Mouse (Mus musculus): ENCODE measurements around the gene Zfp639. TPM values are rescaled to one million over a fixed set of nuclear protein-coding genes. Genes with fewer than 3 reads are reported as not detected.
A peak's percentile ranks its signal among the peaks of the same experiment; 100 is the strongest.

Zfp639 gene
- polyA plus RNA-seq, 1 experiment, result 19.6 TPM

DNA sequence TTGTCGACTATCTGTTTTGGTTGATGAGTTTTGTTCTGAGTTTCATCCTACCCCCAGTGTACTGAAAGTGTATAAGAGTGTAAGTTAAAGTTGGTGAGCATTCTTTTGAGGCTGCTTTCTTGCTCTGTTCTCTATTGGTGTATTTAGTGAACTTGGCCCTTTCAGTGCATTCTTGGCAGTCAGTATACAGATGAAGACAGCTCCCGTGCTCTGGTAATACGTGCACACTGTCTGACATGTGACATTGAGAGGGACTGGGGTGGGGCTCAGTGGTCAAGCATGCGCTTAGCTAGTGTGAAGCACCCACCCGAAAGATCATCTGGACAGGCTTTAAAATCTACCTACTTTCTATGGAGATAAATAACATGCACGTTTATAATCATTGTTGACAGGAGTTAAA lies 53.3 kb downstream of the Zfp639 start:
- H3K27me3 ChIP-seq (replicated peaks; ENCODE audit: control insufficient read depth, insufficient read depth, low read length), result no peaks in the 10 kb centered on the region
- peaks cover 2% of the 10 kb centered on the region; the same call in 1 of the 2 replicates for H3K4me1 ChIP-seq (ENCODE audit: control insufficient read depth, insufficient read depth, low read length)
- DNase-seq, result peak; percentile 76
- H3K27ac ChIP-seq (ENCODE audit: insufficient read depth, low read depth, low read length), result 0 out of 2 replicates have a peak overlapping the region, but pooled peaks have one; percentile 3
- peaks cover 17% of the 10 kb centered on the region for H3K36me3 ChIP-seq (ENCODE audit: control insufficient read depth, insufficient read depth, low read length)
- 60% methylated on average over 6 of the region's 6 CpGs for WGBS
- H3K4me3 ChIP-seq (ENCODE audit: insufficient read depth, low read depth, low read length), result no peak overlapping the region
- no peak for TF ChIP-seq POLR2A (IDR thresholded peaks at IDR 0.05; ENCODE audit: low read depth, low read length)
- TF ChIP-seq CTCF (conservative IDR thresholded peaks at IDR 0.05; ENCODE audit: insufficient read depth, insufficient read length, low read depth, low read length), result no peak

Other genes starting within 250 kb of the Zfp639 start
- 9.5 and 9.9 TPM in 2 replicates for gene Zmat3, start 144.2 kb upstream of the Zfp639 start, polyA plus RNA-seq (2012; rRNA removed)
- gene Pik3ca, start 112.6 kb upstream of the Zfp639 start, polyA plus RNA-seq (2012; rRNA removed), result 7.9 and 10.2 TPM in 2 replicates
- 0.05 TPM in 1 of 2 replicates, not detected in the other for gene Kcnmb3, start 18.0 kb upstream of the Zfp639 start, polyA plus RNA-seq (2012; rRNA removed)
- gene Mfn1, start 19.2 kb downstream of the Zfp639 start, polyA plus RNA-seq (2012; rRNA removed), result 19.9 and 26.4 TPM in 2 replicates
- 13.6 and 16.0 TPM in 2 replicates for gene Gnb4, start 106.3 kb downstream of the Zfp639 start, polyA plus RNA-seq (2012; rRNA removed)
- gene Actl6a, start 196.0 kb downstream of the Zfp639 start, polyA plus RNA-seq (2012; rRNA removed), result 15.4 and 17.8 TPM in 2 replicates
- 450 and 540 TPM in 2 replicates for gene Ndufb5, start 226.7 kb downstream of the Zfp639 start, polyA plus RNA-seq (2012; rRNA removed)
- 3.7 and 4.4 TPM in 2 replicates for gene Mrpl47, start 227.3 kb downstream of the Zfp639 start, polyA plus RNA-seq (2012; rRNA removed)